19 mouse cellular contexts compared by ENCODE assay signal in the genomic region with DNA sequence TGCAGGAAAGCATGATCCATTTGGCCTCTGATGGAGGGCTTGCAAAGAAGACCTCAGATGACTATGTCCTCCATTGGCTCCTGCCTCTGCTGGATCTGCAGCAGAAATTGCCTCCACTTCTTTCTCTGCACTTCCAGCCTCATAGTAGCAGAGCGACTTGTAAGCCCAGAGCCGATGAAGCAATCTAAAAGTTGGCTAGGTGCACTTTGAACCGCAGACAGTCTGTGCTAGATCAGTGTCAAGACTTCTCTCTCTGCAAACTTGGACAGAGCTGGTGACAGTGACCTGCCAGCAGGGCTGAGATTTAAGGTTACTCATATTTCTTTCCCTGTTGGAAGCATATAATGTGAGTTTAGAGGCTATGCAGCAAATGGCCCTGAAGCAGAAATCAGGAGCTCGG. TPM values are rescaled to one million over a fixed set of nuclear protein-coding genes. Genes with fewer than 3 reads are reported as not detected.
DNase-seq lines count a peak whose midpoint lies in the region; ATAC-seq lines count a peak whose summit lies in the region.
"Had no signal": no experiment of that assay in that cellular context is flagged by ENCODE, and none has a peak within 500 bp of the region (broad histone marks: within the 10 kb centered on the region; RNA-seq: fewer than 3 reads in every experiment).

No protein-coding gene starts in this region.

- ATAC-seq in megakaryocyte-erythroid progenitor cell, adult 5-6 weeks (replicated peaks; ENCODE audit: low FRiP score, low TSS enrichment, poor library complexity, severe bottlenecking) = no peak
- ATAC-seq: CD4-positive, CD25-positive, alpha-beta regulatory T cell, adult 4 months; forebrain, embryonic 13.5 days; hindbrain, embryonic 16.5 days; liver, postnatal 0 days had no signal

- DNase-seq in heart, adult 18-20 months = peak; percentile 17 to 24
- DNase-seq in heart, postnatal 4 days = no peak
- peak; percentile 2 for DNase-seq in urinary bladder, postnatal 25 days (ENCODE audit: low spot score)
- no peak for DNase-seq in urinary bladder, postnatal 10 days (ENCODE audit: low spot score)
- peak; percentile 52 for DNase-seq in gastrocnemius, postnatal 25 days
- DNase-seq in skeletal muscle tissue, adult 2 months (ENCODE audit: low read depth, low spot score) = peak; percentile 56
- no peak for DNase-seq in embryo, embryonic 10 days (ENCODE audit: low spot score)
- DNase-seq: adrenal gland, adult 2 months; cerebellum, adult 2 months; kidney, adult 18-20 months; kidney, postnatal 25 days; liver, postnatal 0 days; lung, postnatal 36 days; spleen, adult 18-20 months; thymus, postnatal 14 days had no signal

RNA-seq across cellular contexts. Expression of gene Tars, which starts 37.9 kb away (rescaled TPM):
- total RNA-seq in heart, adult 18-20 months (2021) = 10 to 100 TPM; 18.4 to 18.5 TPM
- total RNA-seq in heart, postnatal 4 days (2021) = 10 to 100 TPM; 33.0 TPM
- 10 to 100 TPM; 27.0 to 32.9 TPM for total RNA-seq in gastrocnemius, postnatal 25 days (2021)
- 39.7 and 55.5 TPM in 2 replicates for total RNA-seq in megakaryocyte-erythroid progenitor cell, adult 5-6 weeks (2014; fragmentation: Nextera tagmentation)
- 70.2 and 93.1 TPM in 2 replicates for total RNA-seq in megakaryocyte-erythroid progenitor cell, adult 5-6 weeks (2017)

Comparison
In these comparisons a context has a peak if more than half of its experiments do, and no peak if none do; other contexts are left out.
1. DNase-seq: peak in heart, adult 18-20 months (2 of 2), urinary bladder, postnatal 25 days (single experiment), gastrocnemius, postnatal 25 days (single experiment) and skeletal muscle tissue, adult 2 months (single experiment); none in heart, postnatal 4 days (single experiment), urinary bladder, postnatal 10 days (single experiment) and embryo, embryonic 10 days (single experiment).